Mouse (Mus musculus) kidney, adult 8-10 months (tissue): ENCODE results near the gene Palld.

Experiments used
- DNase-seq, 2 experiments: peaks; one replicate each; pipeline ENCODE4 v3.0.0; 2022

Palld gene

DNA sequence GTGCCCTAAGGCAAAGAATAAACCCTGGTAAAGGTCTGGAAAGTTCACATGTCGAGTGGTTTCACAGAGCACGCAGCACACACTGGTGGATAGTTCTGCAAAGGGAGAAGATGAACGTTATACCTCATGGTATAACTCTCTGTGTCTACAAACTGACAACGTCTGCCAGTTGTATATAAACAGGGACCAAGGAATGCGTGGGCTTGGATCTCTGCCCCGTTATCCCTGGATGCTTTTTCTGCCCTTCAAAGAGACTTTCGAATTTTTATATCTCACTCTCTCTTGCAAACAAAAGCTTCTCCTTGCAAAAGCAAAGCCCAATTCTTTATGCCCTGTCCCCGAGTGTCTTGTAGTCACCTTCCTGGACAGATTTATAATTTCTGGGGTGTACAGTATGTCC, 319.9 kb downstream of the Palld start:
- no peak for DNase-seq

GRCm38 (mm10) chr8:61581259-61581658, 321.2 kb downstream of the Palld start:
- DNase-seq: no peak

DNA sequence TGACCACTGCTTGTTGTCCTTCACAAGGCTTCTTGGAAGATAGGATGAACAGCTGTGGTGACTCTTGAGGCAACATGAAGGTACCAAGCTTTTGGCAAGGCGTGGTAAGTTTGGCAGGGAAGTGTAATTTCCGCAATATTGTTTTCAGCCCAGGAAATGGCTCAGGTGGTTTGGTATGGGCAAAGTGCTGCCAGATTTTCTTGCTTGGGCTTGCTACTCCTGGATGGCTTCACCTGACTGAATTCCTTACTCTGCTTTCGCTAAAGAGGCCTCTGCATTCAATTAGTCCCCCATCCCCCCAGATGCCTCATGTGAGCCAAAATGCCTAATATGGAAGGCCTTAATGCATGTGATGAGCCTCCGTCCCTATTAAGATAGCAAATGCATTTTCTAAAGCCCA, 322.7 kb downstream of the Palld start:
- no peak for DNase-seq

DNA sequence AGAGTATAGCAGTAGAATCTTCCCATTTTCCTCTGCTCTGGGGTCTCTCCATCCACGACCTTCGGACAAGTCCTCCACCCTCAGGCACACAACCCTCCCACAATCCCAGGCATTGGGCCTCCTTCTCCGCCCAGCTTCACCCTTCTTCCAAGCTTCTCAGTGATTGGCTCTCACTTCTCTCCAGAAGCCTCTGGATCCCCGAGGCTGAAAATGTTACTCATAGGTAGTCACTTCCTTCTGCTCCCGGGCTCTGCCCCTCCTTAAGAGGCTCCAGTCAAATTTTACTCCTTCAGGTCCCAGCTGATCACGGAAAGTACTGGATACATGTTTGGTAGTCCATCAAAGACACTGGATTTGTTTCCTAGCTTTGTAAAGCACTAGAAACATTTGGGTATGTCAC, 323.7 kb downstream of the Palld start:
- DNase-seq: no peak

GRCm38 (mm10) chr8:61575096-61575653, 327.3 kb downstream of the Palld start:
- peak; percentile 31 to 40 for DNase-seq

DNA sequence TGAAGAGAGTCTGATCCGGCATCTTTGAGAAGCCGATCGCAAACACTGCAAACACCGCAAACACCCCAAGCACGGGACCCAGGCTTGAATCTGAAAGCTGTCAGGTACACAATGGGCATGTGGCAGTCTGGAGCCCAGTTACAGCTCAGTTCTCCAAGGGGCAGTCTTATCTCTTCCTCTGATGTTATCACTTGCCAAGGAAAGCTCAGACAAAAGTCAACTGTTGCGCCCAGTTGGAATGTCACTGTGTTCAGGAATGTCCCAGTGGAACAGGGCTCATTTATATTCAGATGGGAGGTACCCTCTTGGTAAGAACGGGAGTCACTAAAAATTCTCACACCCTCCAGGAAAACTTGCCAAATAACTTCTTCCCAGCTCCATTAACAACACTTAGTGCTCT, 328.0 kb downstream of the Palld start:
- DNase-seq: no peak

- DNase-seq: no peak
Observed at GRCm38 (mm10) chr8:61573179-61573937, 329.1 kb downstream of the Palld start.

GRCm38 (mm10) chr8:61572697-61573096, 329.8 kb downstream of the Palld start:
- DNase-seq: no peak

DNA sequence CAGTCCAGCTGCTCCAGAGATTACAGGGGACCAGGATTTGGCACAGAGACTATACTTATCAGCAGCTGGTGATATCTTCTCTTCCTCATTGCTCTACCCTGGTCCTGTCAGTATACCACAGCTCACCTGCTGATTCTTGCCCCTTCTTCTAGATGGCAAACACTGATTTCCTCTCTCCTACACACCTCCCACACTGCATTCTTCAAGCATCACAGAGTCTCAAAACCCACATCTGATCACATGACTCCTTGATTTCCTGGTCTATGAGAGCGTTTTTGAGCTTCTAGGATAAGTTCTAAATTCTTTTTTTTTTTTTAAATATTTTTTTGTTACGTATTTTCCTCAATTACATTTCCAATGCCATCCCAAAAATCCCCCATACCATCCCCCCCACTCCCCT, 331.9 kb downstream of the Palld start:
- no peak for DNase-seq

GRCm38 (mm10) chr8:61569721-61570120, 332.8 kb downstream of the Palld start:
- DNase-seq: no peak

DNA sequence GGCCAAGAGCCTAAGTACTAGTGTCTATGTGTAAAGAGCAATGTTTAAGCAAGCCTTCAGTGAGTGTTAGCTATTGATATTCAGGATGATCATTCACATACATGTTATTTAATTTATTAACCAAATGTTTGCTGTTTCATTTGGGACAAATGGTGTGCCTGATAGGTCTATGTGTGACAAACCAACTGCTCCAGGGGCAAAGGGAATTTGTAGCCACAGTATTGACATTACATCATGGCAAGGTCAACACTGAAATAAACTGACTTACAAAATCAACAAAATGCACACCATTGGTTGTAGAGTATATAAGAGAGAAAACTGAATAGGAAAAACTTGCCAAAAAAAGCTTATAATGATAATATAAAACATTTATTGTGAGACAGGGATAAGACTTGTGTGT, 333.3 kb downstream of the Palld start:
- no peak for DNase-seq

DNA sequence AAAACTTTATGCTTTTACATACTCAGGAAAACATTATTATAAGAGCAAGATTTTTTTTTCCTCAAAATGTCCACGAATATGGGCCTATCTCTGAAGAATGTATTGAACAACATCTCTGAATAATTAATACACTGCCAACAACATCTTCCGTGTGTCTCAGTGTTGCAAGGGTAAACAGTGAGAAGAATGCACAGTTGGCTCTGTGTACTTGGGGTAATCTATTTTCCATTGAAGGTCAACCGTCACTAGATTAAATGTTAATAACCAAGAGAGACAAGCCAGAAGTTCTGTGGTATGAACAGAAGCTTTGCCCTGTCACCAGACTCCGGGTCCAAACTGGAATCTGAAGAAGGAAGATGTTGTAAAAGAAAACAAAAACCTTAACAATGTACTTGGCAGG, 339.1 kb downstream of the Palld start:
- no peak for DNase-seq

DNA sequence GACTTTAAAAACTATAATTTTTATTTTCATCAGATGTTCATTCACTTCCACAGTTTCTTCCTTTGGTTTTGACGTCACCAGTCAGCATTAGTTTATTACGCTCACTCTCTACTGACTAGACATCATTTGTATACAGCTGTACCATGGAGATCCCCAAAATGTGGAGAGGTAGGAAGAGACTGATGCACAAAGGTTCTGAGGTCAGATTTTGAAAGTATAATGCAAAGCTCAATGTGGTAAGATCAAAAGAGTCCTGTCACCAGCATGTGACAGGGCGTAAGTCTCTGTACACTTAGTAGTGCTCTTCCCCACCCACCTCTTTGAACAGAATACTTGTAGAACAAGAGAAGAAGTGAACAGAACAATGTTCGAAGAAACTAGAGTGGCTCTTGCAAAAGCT, 339.9 kb downstream of the Palld start:
- DNase-seq: no peak

GRCm38 (mm10) chr8:61561220-61561619, 341.3 kb downstream of the Palld start:
- DNase-seq: no peak

GRCm38 (mm10) chr8:61559979-61560378, 342.5 kb downstream of the Palld start:
- DNase-seq: peak; percentile 19 to 21

DNA sequence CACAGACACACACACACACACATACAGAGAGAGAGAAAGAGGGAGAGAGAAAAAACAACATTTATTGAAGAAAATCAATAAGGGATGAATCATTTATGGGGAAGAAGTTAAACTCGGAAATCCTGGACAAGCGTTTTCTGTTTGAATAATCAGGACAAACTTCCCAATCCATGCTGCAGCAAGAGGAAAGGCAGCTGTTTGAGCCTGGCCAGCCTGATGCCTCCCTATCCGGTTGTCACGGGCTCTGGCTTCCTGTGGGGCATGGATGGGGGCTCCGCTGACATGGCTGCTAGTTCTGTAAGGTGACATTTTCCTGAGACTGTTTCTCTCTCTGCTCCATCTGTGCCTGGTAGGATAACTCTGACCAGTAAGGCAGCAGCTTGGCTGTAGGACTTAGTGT, 343.0 kb downstream of the Palld start:
- no peak for DNase-seq

DNA sequence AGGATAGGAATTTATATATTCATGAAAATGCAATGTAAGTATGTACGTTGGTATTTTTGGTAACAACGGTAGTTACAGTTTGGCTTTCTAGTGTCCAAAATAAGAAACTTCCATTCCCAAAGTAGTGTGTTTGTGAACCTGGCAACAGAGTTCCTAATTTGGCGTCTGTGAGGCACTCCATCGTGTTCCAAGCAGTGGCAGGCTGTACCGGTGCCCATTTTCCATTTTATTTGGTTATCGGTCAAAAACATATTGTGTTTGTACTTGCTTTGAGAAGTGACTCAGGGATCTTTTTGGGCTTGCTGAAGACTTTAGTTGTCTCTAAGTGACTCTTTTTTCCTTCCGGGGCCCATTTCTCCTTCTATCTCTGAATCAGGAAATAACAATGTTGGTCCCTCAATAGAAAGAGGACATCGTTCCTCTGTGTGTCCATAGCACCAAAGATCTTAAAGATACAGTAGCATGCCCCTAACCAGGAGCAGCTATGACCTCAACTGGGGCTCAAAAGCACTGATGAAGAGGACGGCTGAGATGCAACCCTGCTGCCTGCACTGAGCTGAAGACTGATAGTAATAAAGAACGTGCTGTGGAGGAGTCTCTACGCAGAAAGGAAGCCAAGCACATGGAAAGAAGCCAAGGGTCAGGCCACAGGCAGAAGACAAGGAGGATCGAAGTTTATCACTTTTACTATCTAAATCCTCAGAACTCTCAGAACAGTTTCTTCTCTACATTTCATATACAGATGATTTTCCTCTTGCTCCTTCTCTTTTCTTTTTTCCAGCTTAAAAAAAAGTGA, 344.2 kb downstream of the Palld start:
- DNase-seq: no peak

DNA sequence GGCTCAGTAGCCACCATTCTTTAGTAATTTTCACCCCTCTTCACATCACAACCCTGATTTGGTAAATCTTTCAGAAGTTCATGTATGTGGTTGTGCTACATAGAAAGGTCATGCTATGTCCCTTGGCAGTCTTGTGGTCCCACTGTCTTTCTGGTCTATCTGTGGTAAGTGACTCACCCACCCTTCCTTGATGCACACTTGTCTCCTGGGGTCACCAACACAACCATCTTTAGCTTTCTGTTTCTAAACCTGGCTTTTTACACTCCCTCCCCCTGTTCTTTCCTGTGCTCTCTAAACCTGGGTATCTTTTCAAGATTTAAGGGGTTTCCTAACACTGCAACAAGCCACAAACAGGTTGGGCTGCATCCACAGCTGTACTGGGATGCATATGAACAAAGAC, 345.5 kb downstream of the Palld start:
- DNase-seq: no peak

DNA sequence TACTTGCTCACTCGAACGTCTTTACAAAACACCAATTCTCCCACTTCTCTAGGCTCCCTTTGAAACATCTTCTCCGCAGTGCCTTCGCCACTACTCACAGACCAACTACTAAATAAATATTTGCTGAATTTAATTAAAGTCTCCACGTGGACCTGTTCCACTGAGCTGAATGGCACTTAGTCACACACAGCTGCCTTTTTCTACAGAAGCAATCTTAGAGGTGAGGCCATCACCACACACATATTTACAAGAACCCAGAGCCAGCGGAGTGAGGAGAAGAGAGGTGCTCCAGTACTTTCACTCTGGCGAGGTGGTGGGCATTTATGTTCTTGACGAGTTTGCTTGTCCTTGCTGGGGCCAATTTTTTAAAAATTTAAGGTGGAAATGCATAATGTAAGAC, 346.3 kb downstream of the Palld start:
- DNase-seq: no peak

DNA sequence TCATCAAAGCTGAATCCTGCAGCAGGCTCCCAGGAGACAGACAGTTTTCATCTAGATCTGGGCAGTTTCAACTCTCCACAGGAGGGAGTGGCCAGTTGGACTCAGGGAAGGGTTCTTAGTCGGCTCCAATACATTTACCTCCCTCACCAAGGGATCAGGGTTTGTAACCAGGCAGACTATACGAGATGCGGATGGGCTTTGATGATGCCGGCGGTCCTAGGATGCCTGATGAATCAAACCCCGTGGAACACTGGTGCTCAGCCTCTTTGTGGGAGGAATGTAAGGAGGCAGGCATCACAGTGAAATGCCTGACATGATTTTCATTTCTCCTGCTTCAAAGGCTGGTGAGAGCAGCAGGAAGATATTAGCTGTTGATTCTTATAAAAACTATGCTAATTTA, 347.1 kb downstream of the Palld start:
- no peak for DNase-seq

DNA sequence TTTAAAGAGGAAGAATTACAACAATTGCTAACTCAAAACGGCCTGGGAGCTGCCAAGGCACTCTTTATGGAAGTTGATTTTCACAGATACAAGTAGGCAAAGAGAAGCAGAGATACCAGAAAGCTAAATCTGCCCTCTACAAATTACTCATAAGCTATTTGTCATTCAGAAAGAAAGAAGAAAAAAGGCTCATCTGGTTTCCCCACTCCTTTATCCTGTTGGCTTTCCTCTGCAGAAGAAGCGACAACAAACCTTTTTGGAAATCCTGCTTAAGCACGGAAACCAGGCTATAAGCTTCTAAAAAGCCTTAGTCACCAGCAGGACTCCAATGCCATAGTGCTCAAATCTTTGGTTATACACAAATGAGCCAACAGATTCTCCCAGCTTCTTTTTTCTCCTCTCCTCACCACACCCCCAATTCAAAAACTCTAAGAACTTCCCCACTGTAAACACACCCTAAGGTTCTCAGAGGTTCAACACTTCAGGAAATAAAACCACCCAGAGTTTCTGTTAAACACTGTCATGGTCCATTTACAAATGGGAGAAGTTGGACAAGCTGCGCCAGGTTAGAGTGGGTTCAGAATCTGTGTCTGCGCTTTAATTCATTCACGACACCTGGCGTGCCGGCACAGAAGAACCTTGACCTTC, 349.6 kb downstream of the Palld start:
- no peak for DNase-seq

- DNase-seq: no peak
Observed at GRCm38 (mm10) chr8:61552221-61552620, 350.3 kb downstream of the Palld start.

DNA sequence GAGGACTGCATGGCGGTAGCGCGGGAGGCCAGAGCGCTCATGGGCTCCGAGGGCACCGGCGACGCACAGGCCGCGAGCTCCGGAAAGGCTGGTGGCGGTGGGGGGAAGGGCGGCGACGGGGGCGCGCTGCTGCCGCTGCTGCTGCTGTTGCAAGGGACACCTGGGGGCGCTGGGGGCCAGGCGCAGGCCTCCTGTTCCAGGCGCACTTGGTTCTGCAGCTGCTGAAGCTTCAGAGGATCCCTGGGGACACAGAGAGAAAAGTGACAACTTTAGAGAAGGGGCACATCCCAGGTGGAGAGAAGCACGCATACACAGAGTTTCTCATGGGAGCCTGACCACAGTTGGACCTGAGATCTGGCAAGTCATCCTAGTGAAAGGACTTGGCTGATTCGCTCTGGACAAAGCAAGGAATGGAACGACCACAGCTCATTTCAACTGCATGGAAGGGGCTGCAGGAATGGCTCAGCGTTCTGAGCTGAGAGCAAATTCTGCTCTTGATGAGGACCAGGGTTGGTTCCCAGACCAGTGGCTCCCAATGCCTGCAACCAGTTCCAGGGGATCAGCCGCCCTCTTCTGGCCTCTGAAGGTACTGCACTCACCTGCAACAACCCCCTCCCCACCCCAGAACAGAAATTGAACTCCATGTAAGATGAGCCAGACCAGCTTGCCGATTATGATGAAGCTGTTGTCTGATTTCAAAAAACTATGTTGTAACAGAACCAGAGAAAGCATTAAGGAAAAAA, 352.3 kb downstream of the Palld start:
- DNase-seq: no peak
